Mouse (Mus musculus) MEL-GATA-1-ER (cell line): ENCODE data around the gene Pitpnm1.

ENCODE experiments used
- DNase-seq: peaks from one replicate; pipeline ENCODE4 v3.0.0-alpha.2; 2012; ENCODE audit warnings: low read depth; ENCODE audit errors: extremely low read depth

Pitpnm1 gene

DNA sequence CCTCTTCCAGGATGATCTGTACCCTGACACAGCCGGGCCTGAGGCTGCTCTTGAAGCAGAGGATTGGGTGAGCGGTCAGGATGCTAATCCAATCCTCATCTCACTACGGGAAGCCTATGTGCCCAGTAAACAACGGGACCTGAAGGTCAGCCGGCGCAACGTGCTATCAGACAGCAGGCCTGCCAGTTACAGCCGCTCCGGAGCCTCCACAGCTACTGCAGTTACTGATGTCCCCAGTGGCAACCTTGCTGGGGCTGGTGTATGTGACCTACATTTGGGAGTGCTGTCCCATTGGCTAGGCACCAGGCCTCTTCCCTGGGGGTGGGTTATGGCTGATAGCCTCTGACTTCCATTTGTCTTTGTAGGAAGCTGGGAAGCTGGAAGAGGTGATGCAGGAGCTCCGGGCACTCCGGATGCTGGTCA, 53.4 kb downstream of the Pitpnm1 start, which contains the start of gene Ptprcap:
Gene Ptprcap (plus strand): TSS at position 373 of the 423 bp plus-strand sequence.
- no peak for DNase-seq

DNA sequence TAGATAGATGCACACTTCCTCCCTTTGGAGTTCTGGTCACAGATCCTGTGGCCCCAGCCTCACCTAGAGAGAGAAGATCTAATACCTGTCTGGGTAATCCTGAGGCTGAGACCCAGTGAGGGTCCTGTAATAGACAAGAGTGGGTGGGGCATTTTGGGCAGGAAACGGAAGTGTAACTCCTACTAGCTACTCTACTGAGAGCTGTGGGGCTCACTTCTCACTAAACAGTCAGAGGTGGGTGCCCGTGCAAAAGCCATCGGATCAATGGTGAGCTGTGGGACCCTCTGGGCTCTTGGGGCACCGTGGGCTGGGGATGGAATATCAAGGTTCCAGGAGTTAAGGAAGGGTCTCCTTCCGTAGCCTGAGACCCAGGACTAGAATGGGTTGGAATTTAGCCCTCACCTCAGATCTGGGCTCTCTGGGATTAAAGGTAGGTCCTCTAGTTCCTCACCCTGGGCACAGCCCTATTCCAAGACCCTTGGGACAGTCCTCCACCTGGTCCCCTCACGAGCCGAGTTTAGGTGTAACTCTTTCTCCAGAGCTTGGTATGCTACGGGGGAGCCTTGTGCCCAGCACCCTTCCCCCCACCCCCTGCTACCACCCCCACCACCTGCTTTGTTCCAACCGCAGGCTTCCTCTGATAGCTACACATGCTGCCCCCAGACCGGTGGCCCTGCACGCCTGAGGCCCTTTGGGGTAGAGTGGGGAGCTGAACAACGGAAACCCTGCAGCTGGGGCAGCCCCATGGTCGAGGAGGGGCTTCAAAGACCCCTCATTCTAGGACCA, 54.8 kb downstream of the Pitpnm1 start:
- no peak for DNase-seq

DNA sequence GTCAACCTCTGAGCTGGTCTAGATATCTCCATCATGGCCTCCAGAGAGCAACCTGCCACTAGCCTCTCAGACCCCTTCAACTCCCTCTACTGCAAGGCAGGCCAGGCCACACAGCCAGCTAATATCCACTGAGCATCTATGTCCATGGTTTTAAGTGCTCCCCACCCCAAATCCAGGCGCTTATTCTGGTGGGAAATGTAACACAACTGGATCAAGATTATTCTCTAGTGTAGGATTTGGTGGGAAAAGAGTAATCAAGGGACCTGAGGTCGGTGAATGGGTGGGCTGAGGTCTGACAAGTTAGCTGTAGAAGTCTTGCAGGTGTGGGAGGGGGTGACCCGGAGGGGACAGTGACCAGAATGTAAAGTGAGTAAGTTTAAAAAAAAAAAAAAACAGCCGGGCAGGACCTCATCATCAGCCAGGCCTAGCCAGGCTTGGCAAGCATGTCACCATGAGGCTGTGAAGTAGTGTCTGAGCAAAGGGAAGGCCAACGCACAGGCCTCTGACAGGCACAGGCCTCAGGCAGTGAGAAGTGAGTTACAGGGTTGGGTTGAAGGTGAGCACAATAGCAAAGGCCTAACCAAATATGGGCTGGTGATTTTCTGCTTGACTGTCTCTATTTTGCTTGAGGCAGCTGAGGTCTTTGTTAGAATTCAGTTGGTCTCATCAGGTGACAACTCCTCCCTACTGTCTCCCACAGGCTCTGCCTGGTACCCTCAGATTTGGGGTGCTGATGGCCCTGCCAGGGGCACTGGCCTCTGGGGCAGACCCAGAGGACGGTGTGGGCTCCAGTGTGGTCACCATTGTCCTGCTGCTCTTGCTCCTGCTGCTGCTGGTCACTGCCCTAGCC, 55.6 kb downstream of the Pitpnm1 start:
- DNase-seq: no peak

DNA sequence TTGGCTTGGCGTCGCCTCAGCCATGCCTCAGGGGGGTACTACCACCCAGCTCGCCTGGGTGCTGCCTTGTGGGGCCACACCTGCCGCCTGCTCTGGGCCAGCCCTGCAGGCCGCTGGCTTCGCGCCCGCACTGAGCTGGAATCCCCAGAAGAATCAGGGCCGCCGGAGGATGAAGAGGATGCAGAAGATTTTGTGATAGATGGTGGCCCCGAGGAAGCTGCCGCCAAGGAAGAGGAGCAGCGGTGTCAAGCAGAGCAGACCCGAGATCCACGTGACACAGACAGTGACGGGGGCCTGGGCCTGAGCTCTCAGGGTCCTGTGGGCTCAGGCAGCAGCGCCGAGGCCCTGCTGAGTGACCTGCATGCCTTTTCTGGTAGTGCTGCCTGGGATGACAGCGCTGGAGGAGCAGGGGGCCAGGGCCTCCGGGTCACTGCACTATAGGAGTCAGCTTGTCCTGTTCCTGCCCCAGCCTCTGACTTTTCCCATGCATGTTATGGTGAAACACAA, 56.3 kb downstream of the Pitpnm1 start:
- no peak for DNase-seq

DNA sequence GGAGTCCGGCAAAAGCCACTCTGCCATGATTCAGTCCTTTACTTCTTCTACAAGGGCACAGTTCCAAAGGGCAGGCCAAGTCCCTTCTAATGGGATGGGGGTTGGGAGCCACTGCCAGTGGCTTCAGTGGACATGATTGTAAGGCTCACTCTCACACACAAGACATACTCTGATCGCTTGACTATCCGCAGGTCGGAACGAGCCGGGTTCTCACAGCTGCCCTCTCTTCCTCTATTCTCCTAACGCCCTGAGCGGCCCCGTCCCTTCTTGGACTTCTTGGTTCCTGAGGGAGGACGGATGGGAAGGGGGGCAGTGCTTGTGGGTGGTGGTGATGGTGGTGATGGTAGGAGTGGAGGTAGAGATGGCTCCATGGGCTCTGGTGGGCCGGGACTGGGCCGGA, 57.0 kb downstream of the Pitpnm1 start:
- no peak for DNase-seq

DNA sequence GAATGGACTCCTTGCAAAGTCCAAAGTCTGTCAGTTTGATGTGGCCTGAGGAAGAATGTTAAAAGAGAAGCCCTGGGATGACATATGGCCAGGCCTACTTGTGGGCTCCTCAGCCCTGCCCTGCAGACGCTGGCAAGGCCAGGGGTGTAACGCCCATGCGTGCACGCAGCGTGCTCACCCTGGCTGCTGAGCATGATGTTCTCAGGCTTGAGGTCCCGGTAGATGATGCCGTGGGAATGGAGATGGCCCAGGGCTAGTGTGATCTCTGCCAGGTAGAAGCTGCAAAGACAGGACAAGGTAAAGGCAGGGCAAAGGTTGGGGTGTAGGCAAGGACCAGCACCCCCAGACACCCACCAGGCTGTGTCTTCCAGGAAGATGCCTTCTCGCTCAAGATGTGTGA, 59.3 kb downstream of the Pitpnm1 start:
- DNase-seq: no peak

DNA sequence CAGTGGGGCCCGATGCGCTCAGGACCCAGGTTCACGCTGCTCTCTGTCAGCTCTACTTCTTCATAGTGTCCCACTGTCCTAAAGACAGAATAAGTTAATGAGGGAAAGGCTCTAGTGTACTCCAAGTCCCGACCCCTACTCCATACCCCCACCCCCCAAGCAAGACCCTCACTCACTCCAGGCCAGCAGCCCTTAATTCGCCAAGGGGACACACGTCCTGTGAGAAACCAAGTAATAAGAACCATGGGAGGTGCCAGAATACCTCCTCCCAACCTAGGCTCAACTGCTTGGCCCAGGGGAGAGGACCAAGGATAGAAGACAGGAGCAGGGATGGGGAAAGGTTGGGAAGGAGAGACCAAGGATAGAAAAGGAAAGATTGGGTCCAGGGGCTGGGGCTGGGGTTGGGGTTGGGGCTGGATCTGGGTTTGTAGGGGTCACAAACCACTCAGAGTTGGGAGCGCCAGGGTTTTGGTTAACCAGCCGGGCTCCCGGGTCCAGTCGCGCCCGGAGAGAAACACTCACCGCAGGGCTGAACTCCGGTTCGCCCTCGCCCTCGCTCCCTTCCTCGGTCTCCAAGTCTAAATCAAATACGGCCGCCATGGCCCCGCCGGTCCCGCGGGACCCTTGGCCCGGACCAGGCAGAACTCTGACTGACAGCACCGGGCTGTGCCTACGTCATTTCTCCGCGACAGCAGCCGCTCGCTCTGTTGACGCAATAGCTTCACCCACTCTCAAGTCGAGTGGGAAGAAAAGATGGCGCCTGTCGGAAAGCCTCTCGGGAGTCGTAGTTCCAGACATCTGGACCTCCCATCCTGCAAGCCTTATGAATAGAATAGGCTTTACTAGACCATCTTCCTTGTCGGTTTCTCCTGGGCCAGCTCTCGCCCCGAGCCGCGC, 63.1 kb downstream of the Pitpnm1 start, which contains the start of gene Rps6kb2:
Gene Rps6kb2 (minus strand): TSS at position 709 of the 897 bp plus-strand sequence.
- peak; percentile 95 for DNase-seq

DNA sequence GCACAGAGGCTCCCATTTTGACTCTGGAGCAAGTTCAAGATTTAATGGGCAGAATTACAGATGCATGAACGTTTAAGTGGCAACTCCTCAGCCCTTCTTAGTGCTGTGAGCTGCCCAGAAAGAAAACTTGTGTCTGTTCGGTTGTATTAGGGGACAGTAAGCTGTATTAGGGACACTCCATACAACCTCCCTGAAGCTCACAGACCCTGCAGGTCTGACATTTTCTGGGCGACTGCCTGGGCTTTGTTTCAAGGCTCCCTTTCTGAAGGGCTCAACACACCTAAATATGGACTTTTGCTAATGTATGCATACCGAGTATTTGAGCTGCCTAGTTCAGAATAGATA, 63.7 kb downstream of the Pitpnm1 start:
- no peak for DNase-seq
